Mouse (Mus musculus) CH12.LX (cell line): ENCODE results near the gene Col6a2. TPM values are rescaled to one million over a fixed set of nuclear protein-coding genes. Genes with fewer than 3 reads are reported as not detected.

Source experiments
- DNase-seq: peaks from one replicate; pipeline ENCODE4 v3.0.0-alpha.2; 2013; ENCODE audit errors: extremely low read depth
- H3K27ac ChIP-seq: 2 replicates; pipeline ENCODE4 v1.5.1; 2012; ENCODE audit warnings: low read depth, mild to moderate bottlenecking, control low read depth, moderate library complexity; ENCODE audit not compliant: insufficient read depth
- H3K27me3 ChIP-seq: replicated peaks from 2 replicates; pipeline ENCODE3; 2012; ENCODE audit warnings: inconsistent platforms
- H3K36me3 ChIP-seq, 2 experiments: replicated peaks in 1 of 2; 2 replicates each; pipeline versions ENCODE3 to v1.6.1; 2012; ENCODE audit warnings: inconsistent platforms in 1 of 2, low read length in 1 of 2, mild to moderate bottlenecking in 1 of 2, mixed read lengths in 1 of 2, moderate library complexity in 1 of 2; ENCODE audit not compliant: control insufficient read depth in 1 of 2, insufficient read depth in 1 of 2
- H3K4me1 ChIP-seq, 2 experiments: 2 replicates each; pipeline ENCODE4 v1.6.1; 2012; ENCODE audit warnings: inconsistent platforms in 1 of 2, moderate library complexity in 1 of 2; ENCODE audit not compliant: insufficient read depth in 2 of 2, control insufficient read depth in 1 of 2
- H3K4me2 ChIP-seq: 2 replicates; pipeline ENCODE4 v1.6.1; 2012; ENCODE audit warnings: low read depth, mild to moderate bottlenecking, control low read depth; ENCODE audit not compliant: poor library complexity, insufficient read depth, severe bottlenecking
- H3K4me3 ChIP-seq, 3 experiments: fragments of 150-350 bp in 1 of 3; sonication (generic) in 1 of 3; replicated peaks in 1 of 3; 2 replicates each; pipeline versions ENCODE3 to v1.5.1; 2011 to 2012; ENCODE audit warnings: low read depth in 2 of 3, low read length in 2 of 3, mild to moderate bottlenecking in 2 of 3, moderate library complexity in 2 of 3, control low read depth in 1 of 3, improper control_type of control experiment in 1 of 3, inconsistent platforms in 1 of 3, mixed read lengths in 1 of 3; ENCODE audit not compliant: poor library complexity in 1 of 3
- H3K79me2 ChIP-seq: replicated peaks from 2 replicates; pipeline ENCODE4 v1.6.1; 2012; ENCODE audit warnings: mild to moderate bottlenecking, moderate library complexity; ENCODE audit not compliant: control insufficient read depth, poor library complexity, insufficient read depth, severe bottlenecking; ENCODE audit errors: extremely low read depth
- H3K9ac ChIP-seq: 2 replicates; pipeline ENCODE4 v1.6.1; 2012; ENCODE audit warnings: low read depth, mild to moderate bottlenecking, control low read depth, moderate library complexity; ENCODE audit not compliant: insufficient read depth
- H3K9me3 ChIP-seq: replicated peaks from 2 replicates; pipeline ENCODE3; 2012; ENCODE audit warnings: low read length, inconsistent platforms, mixed read lengths
- CHD1 ChIP-seq: IDR thresholded peaks from 2 replicates; pipeline ENCODE4 v1.6.1; 2012; ENCODE audit warnings: low read depth, low read length, improper control_type of control experiment, inconsistent platforms
- CTCF ChIP-seq, 2 experiments: IDR thresholded peaks in 1 of 2; conservative IDR thresholded peaks in 1 of 2; 2 replicates each; pipeline ENCODE4 v1.5.1; 2011 to 2012; ENCODE audit warnings: low read depth in 2 of 2, low read length in 2 of 2, improper control_type of control experiment in 1 of 2, inconsistent platforms in 1 of 2, mild to moderate bottlenecking in 1 of 2, moderate library complexity in 1 of 2
- E2F4 ChIP-seq: IDR thresholded peaks from 2 replicates; pipeline ENCODE4 v1.6.1; 2011; ENCODE audit warnings: low read depth, low read length, improper control_type of control experiment; ENCODE audit not compliant: insufficient replicate concordance
- HCFC1 ChIP-seq: IDR thresholded peaks from 2 replicates; pipeline ENCODE4 v1.6.1; 2012; ENCODE audit warnings: low read depth, mild to moderate bottlenecking, inconsistent platforms, low read length, improper control_type of control experiment
- IRF4 ChIP-seq: IDR thresholded peaks from 2 replicates; pipeline ENCODE4 v1.6.1; 2014; ENCODE audit warnings: low read depth, mild to moderate bottlenecking, inconsistent platforms, low read length, improper control_type of control experiment
- JUN ChIP-seq: IDR thresholded peaks from 2 replicates; pipeline ENCODE4 v1.6.1; 2011; ENCODE audit warnings: low read depth, mild to moderate bottlenecking, low read length, improper control_type of control experiment, moderate library complexity; ENCODE audit not compliant: insufficient read depth
- MAZ ChIP-seq: IDR thresholded peaks from 2 replicates; pipeline ENCODE4 v1.6.1; 2012; ENCODE audit warnings: low read depth, mild to moderate bottlenecking, inconsistent platforms, low read length, improper control_type of control experiment, moderate library complexity
- MYC ChIP-seq: IDR thresholded peaks from 2 replicates; pipeline ENCODE4 v1.6.1; 2011; ENCODE audit warnings: low read depth, mild to moderate bottlenecking, improper control_type of control experiment, low read length
- NELFE ChIP-seq: IDR thresholded peaks from 2 replicates; pipeline ENCODE4 v1.6.1; 2011; ENCODE audit warnings: low read depth, low read length, improper control_type of control experiment
- PAX5 ChIP-seq: IDR thresholded peaks from 2 replicates; pipeline ENCODE4 v1.6.1; 2012; ENCODE audit warnings: low read length, inconsistent platforms, mixed read lengths
- POLR2A ChIP-seq: IDR thresholded peaks from 2 replicates; pipeline ENCODE4 v1.6.1; 2011; ENCODE audit warnings: low read depth, mild to moderate bottlenecking, improper control_type of control experiment, low read length
- POLR2AphosphoS2 ChIP-seq: IDR thresholded peaks from 2 replicates; pipeline ENCODE4 v1.6.1; 2011; ENCODE audit warnings: low read depth, low read length, improper control_type of control experiment
- RAD21 ChIP-seq: IDR thresholded peaks from 2 replicates; pipeline ENCODE4 v1.6.1; 2011; ENCODE audit warnings: low read depth, mild to moderate bottlenecking, low read length, improper control_type of control experiment, moderate library complexity
- SMC3 ChIP-seq: IDR thresholded peaks from 2 replicates; pipeline ENCODE4 v1.6.1; 2011; ENCODE audit warnings: low read depth, low read length, improper control_type of control experiment
- UBTF ChIP-seq: IDR thresholded peaks from 2 replicates; pipeline ENCODE4 v1.6.1; 2012; ENCODE audit warnings: low read depth, mild to moderate bottlenecking, inconsistent platforms, low read length, improper control_type of control experiment, moderate library complexity
- USF1 ChIP-seq: IDR thresholded peaks from 2 replicates; pipeline ENCODE4 v1.6.1; 2014; ENCODE audit warnings: low read depth, mild to moderate bottlenecking, inconsistent platforms, low read length, improper control_type of control experiment
- ZC3H11A ChIP-seq: IDR thresholded peaks from 2 replicates; pipeline ENCODE4 v1.6.1; 2012; ENCODE audit warnings: low read depth, mild to moderate bottlenecking, inconsistent platforms, low read length, improper control_type of control experiment
- ZNF384 ChIP-seq: IDR thresholded peaks from 2 replicates; pipeline ENCODE4 v1.6.1; 2012; ENCODE audit warnings: low read depth, low read length, improper control_type of control experiment, inconsistent platforms
- dilution Hi-C: fragments of 300-500 bp; cut with MboI; formaldehyde crosslinking; loops from 2 replicates; pipeline ENCODE4 v1.14.3; 2020; ENCODE audit warnings: low sequenced_read_pairs; ENCODE audit not compliant: extremely low pct_unique_long_range_greater_than_20kb, extremely low pct_ligation_motif_present
- in situ Hi-C: fragments of 300-500 bp; cut with MboI; formaldehyde crosslinking; loops from 3 replicates; pipeline ENCODE4 v1.14.3; 2019; ENCODE audit warnings: low sequenced_read_pairs, low pct_ligation_motif_present, low pct_unique_long_range_greater_than_20kb, mixed read lengths
- polyA plus RNA-seq: library from polyadenylated mRNA; unstranded; fragments of >175 nt; gene quantifications from 2 replicates; pipeline ENCODE4 v1.2.1, GENCODE M21; 2012; ENCODE audit warnings: low read depth; ENCODE audit not compliant: insufficient read length
- total RNA-seq, 2 experiments: library from RNA; depleted of rRNA; stranded (reverse); fragments of 300-350 nt in 1 of 2; fragments of >200 nt in 1 of 2; gene quantifications; 2 replicates each; pipeline ENCODE4 v1.2.3; 2012 to 2014

Col6a2 gene
- not detected in 2 replicates for total RNA-seq (2012; rRNA removed)
- total RNA-seq (2014; rRNA removed) = not detected in 2 replicates
- polyA plus RNA-seq = not detected in 2 replicates

DNA sequence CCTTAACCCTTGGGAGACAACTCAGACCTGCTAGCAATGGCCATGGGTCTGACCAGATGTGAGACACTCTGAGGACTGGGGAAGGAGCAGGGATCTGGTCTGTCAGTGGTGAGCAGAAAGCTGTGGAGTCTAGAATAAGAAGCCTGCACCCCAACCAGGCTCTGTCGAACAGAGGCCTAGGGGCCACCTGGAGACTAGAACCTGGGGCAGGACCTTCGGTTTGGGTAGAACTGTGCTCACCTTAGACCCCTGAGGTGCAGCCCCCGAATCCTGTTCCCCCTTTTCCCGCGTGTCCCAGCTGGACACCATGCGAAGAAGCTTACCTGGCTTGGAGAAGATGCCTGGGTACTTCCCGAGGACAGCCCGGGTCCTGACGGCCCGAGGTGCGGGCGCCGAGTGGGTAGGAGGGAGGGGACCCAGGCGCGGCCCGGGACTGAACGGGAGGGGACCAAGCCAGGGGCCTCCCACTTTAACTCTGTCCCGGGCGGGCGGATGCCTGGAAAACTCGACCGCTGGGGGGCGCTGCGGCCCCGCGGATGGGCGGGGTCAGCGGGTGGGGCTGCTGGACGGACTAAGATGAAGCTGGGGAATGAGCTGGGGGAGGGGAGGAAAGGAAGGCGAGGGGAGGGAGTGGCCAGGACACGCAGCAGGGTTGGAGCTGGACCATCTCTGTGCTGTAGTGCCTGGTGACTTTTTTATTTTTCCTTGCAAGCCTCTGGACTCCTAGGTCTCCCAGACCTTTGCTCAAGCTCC, at the start of gene Col6a2:
Col6a2 (minus strand) TSS at position 703 of the 753 bp plus-strand sequence.
- Histone ChIP-seq H3K9ac (no peak within 1 kb of the TSS), H3K4me1 (peaks cover 2 to 4% of the 10 kb centered on the region in 2 experiments; a peak in 3 of 4 replicates), H3K4me3 (no peak within 1 kb of the TSS), H3K9me3 (no peaks in the 10 kb centered on the region), H3K27me3 (peaks cover 69% of the 10 kb centered on the region), H3K36me3 (no peaks in the 10 kb centered on the region), H3K79me2 (no peaks in the 10 kb centered on the region), H3K27ac (no peak within 1 kb of the TSS), H3K4me2 (peak within 1 kb of the TSS; percentile 74)
- DNase-seq = peak; percentile 34
- TF ChIP-seq USF1 (no peak), CTCF (conservative IDR thresholded peaks at IDR 0.05 in 1 of 2, IDR thresholded peaks at IDR 0.05 in 1 of 2; ENCODE audit: low read depth in 2 of 2, low read length in 2 of 2) (peak in 1 of 2 experiments; percentile 64; a peak in 2 of 4 replicates), MYC (no peak), RAD21 (peak; percentile 50), SMC3 (peak; percentile 49), MAZ (peak; percentile 83)
- in situ Hi-C loops = no loop called here
- dilution Hi-C loops = no loop called here

DNA sequence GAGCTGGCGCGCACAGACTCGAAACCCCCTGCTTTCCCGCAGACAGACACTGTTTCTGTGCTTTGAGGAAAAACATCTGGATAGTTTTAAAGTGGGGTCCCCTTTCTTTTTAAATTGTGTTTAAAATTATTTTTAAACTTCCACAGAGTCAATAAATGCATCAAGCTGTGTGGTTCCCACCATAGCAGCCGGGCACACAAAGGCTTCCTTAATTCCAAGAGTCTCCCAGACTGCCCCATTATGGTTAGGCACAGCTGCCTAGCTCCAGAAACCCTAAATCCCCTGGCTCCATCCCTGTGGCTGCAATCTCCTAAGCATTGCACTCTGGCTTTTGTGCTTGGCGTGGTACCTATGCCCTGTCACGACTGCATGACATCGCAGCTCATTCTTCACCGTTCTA, 48.5 kb upstream of the Col6a2 start:
- in situ Hi-C loops = no loop called here
- peaks cover 78% of the 10 kb centered on the region for H3K27me3 ChIP-seq
- H3K4me2 ChIP-seq = no peak overlapping the region
- H3K4me3 ChIP-seq = no peak overlapping the region
- H3K4me1 ChIP-seq = no peaks in the 10 kb centered on the region
- H3K36me3 ChIP-seq = no peaks in the 10 kb centered on the region
- dilution Hi-C loops = no loop called here
- TF ChIP-seq MYC (no peak), CHD1 (no peak), USF1 (no peak), POLR2AphosphoS2 (no peak), POLR2A (no peak), UBTF (no peak), PAX5 (no peak), ZC3H11A (no peak), NELFE (no peak), RAD21 (no peak), IRF4 (no peak), E2F4 (no peak), JUN (no peak), ZNF384 (no peak), HCFC1 (no peak)
- no peak for DNase-seq
- H3K9ac ChIP-seq = no peak overlapping the region
- no peaks in the 10 kb centered on the region for H3K79me2 ChIP-seq
- H3K9me3 ChIP-seq = no peaks in the 10 kb centered on the region
- no peak overlapping the region for H3K27ac ChIP-seq
